Mouse (Mus musculus) testis, adult 2 months (tissue): ENCODE results near the gene Gcnt3.

Source experiments
- CTCF ChIP-seq: fragments of 200-500 bp; IDR thresholded peaks from 2 replicates; pipeline ENCODE4 v1.5.1; 2012; ENCODE audit warnings: low read depth, mild to moderate bottlenecking, inconsistent platforms, low read length, moderate library complexity; ENCODE audit not compliant: control insufficient read depth, insufficient read depth, insufficient replicate concordance
- POLR2A ChIP-seq: fragments of 200-500 bp; IDR thresholded peaks from 2 replicates; pipeline ENCODE4 v1.6.1; 2012; ENCODE audit warnings: low read depth, mild to moderate bottlenecking, inconsistent platforms, low read length, moderate library complexity; ENCODE audit not compliant: control insufficient read depth

- TF ChIP-seq CTCF (no peak), POLR2A (no peak)
Measured at GRCm38 (mm10) chr9:70015632-70016031, 22.3 kb downstream of the Gcnt3 start.
